Mouse (Mus musculus): ENCODE data around the gene Nxph3. TPM values are rescaled to one million over a fixed set of nuclear protein-coding genes. Genes with fewer than 3 reads are reported as not detected.

The Nxph3 gene
- polyA plus RNA-seq, 1 experiment from 2014 or later: 1.2 TPM

GRCm38 (mm10) chr11:95497921-95498320 is 16.4 kb downstream of the Nxph3 start:
- Histone ChIP-seq H3K9me3 (ENCODE audit: low read length) (no peaks in the 10 kb centered on the region), H3K4me3 (ENCODE audit: low read depth, low read length) (no peak overlapping the region), H3K27me3 (replicated peaks; ENCODE audit: insufficient read depth, low read length) (no peaks in the 10 kb centered on the region), H3K4me1 (ENCODE audit: insufficient read depth, low read depth, low read length) (no peaks in the 10 kb centered on the region), H3K9ac (replicated peaks; ENCODE audit: low read depth) (no peak overlapping the region), H3K4me2 (replicated peaks; ENCODE audit: low read depth, low read length) (no peak overlapping the region), H3K27ac (ENCODE audit: low read length) (no peak overlapping the region), H3K36me3 (ENCODE audit: insufficient read depth, low read length) (peaks cover 20% of the 10 kb centered on the region)
- DNase-seq (ENCODE audit: low spot score) (no peak), ATAC-seq (no peak)
- no peak for TF ChIP-seq CTCF (IDR thresholded peaks at IDR 0.05)
- TF ChIP-seq EP300 (IDR thresholded peaks at IDR 0.05): no peak
- WGBS: 86% methylated on average over 5 of the region's 5 CpGs

- Histone ChIP-seq H3K4me2 (replicated peaks; ENCODE audit: low read depth, low read length) (no peak overlapping the region), H3K27ac (ENCODE audit: low read length) (no peak overlapping the region), H3K4me1 (ENCODE audit: insufficient read depth, low read depth, low read length) (no peaks in the 10 kb centered on the region), H3K4me3 (ENCODE audit: low read depth, low read length) (no peak overlapping the region), H3K27me3 (replicated peaks; ENCODE audit: insufficient read depth, low read length) (no peaks in the 10 kb centered on the region), H3K36me3 (ENCODE audit: insufficient read depth, low read length) (peaks cover 31% of the 10 kb centered on the region), H3K9ac (replicated peaks; ENCODE audit: low read depth) (no peak overlapping the region), H3K9me3 (ENCODE audit: low read length) (no peaks in the 10 kb centered on the region)
- ATAC-seq (no peak), DNase-seq (ENCODE audit: low spot score) (no peak)
- TF ChIP-seq EP300 (IDR thresholded peaks at IDR 0.05) (no peak), CTCF (IDR thresholded peaks at IDR 0.05) (no peak)
- 85% methylated on average over 9 of the region's 9 CpGs for WGBS
Measured at GRCm38 (mm10) chr11:95495883-95496282, 18.5 kb downstream of the Nxph3 start.

GRCm38 (mm10) chr11:95494374-95494773 is 20.0 kb downstream of the Nxph3 start:
- 80% methylated on average over 3 of the region's 3 CpGs for WGBS
- H3K4me3 ChIP-seq (ENCODE audit: low read depth, low read length): no peak overlapping the region
- no peak overlapping the region for H3K27ac ChIP-seq (ENCODE audit: low read length)
- H3K27me3 ChIP-seq (replicated peaks; ENCODE audit: insufficient read depth, low read length): no peaks in the 10 kb centered on the region
- no peaks in the 10 kb centered on the region for H3K4me1 ChIP-seq (ENCODE audit: insufficient read depth, low read depth, low read length)
- TF ChIP-seq CTCF (IDR thresholded peaks at IDR 0.05) (no peak), EP300 (IDR thresholded peaks at IDR 0.05) (no peak)
- DNase-seq (ENCODE audit: low spot score): no peak
- H3K36me3 ChIP-seq (ENCODE audit: insufficient read depth, low read length): peaks cover 39% of the 10 kb centered on the region
- H3K4me2 ChIP-seq (replicated peaks; ENCODE audit: low read depth, low read length): no peak overlapping the region
- H3K9me3 ChIP-seq (ENCODE audit: low read length): no peaks in the 10 kb centered on the region
- ATAC-seq: no peak
- no peak overlapping the region for H3K9ac ChIP-seq (replicated peaks; ENCODE audit: low read depth)

GRCm38 (mm10) chr11:95493950-95494349 is 20.4 kb downstream of the Nxph3 start:
- TF ChIP-seq CTCF (IDR thresholded peaks at IDR 0.05) (no peak), EP300 (IDR thresholded peaks at IDR 0.05) (no peak)
- no peak overlapping the region for H3K4me3 ChIP-seq (ENCODE audit: low read depth, low read length)
- H3K9ac ChIP-seq (replicated peaks; ENCODE audit: low read depth): no peak overlapping the region
- H3K36me3 ChIP-seq (ENCODE audit: insufficient read depth, low read length): peaks cover 39% of the 10 kb centered on the region
- no peak overlapping the region for H3K4me2 ChIP-seq (replicated peaks; ENCODE audit: low read depth, low read length)
- no peak overlapping the region for H3K27ac ChIP-seq (ENCODE audit: low read length)
- no peaks in the 10 kb centered on the region for H3K27me3 ChIP-seq (replicated peaks; ENCODE audit: insufficient read depth, low read length)
- no peak for ATAC-seq
- DNase-seq (ENCODE audit: low spot score): no peak
- no peaks in the 10 kb centered on the region for H3K4me1 ChIP-seq (ENCODE audit: insufficient read depth, low read depth, low read length)
- H3K9me3 ChIP-seq (ENCODE audit: low read length): no peaks in the 10 kb centered on the region
- WGBS: 79% methylated on average over 9 of the region's 9 CpGs

GRCm38 (mm10) chr11:95493010-95493409 is 21.4 kb downstream of the Nxph3 start:
- Histone ChIP-seq H3K27me3 (replicated peaks; ENCODE audit: insufficient read depth, low read length) (no peaks in the 10 kb centered on the region), H3K4me3 (ENCODE audit: low read depth, low read length) (no peak overlapping the region), H3K4me2 (replicated peaks; ENCODE audit: low read depth, low read length) (no peak overlapping the region), H3K36me3 (ENCODE audit: insufficient read depth, low read length) (peaks cover 36% of the 10 kb centered on the region), H3K9ac (replicated peaks; ENCODE audit: low read depth) (no peak overlapping the region), H3K9me3 (ENCODE audit: low read length) (no peaks in the 10 kb centered on the region), H3K27ac (ENCODE audit: low read length) (no peak overlapping the region), H3K4me1 (ENCODE audit: insufficient read depth, low read depth, low read length) (no peaks in the 10 kb centered on the region)
- WGBS: 83% methylated on average over 4 of the region's 4 CpGs
- DNase-seq (ENCODE audit: low spot score): no peak
- no peak for TF ChIP-seq CTCF (IDR thresholded peaks at IDR 0.05)
- TF ChIP-seq EP300 (IDR thresholded peaks at IDR 0.05): no peak
- ATAC-seq: no peak

GRCm38 (mm10) chr11:95492256-95492655 is 22.1 kb downstream of the Nxph3 start:
- no peaks in the 10 kb centered on the region for H3K9me3 ChIP-seq (ENCODE audit: low read length)
- H3K4me2 ChIP-seq (replicated peaks; ENCODE audit: low read depth, low read length): no peak overlapping the region
- DNase-seq (ENCODE audit: low spot score): no peak
- H3K9ac ChIP-seq (replicated peaks; ENCODE audit: low read depth): no peak overlapping the region
- ATAC-seq: no peak
- H3K4me3 ChIP-seq (ENCODE audit: low read depth, low read length): no peak overlapping the region
- H3K27ac ChIP-seq (ENCODE audit: low read length): no peak overlapping the region
- H3K27me3 ChIP-seq (replicated peaks; ENCODE audit: insufficient read depth, low read length): no peaks in the 10 kb centered on the region
- H3K4me1 ChIP-seq (ENCODE audit: insufficient read depth, low read depth, low read length): no peaks in the 10 kb centered on the region
- H3K36me3 ChIP-seq (ENCODE audit: insufficient read depth, low read length): peaks cover 29% of the 10 kb centered on the region; the same call in 1 of the 2 replicates
- TF ChIP-seq EP300 (IDR thresholded peaks at IDR 0.05) (no peak), CTCF (IDR thresholded peaks at IDR 0.05) (no peak)
- WGBS: 89% methylated on average over 4 of the region's 4 CpGs

GRCm38 (mm10) chr11:95490104-95490503 is 24.3 kb downstream of the Nxph3 start:
- ATAC-seq (no peak), DNase-seq (ENCODE audit: low spot score) (no peak)
- H3K9me3 ChIP-seq (ENCODE audit: low read length): no peaks in the 10 kb centered on the region
- 88% methylated on average over 14 of the region's 14 CpGs for WGBS
- TF ChIP-seq CTCF (IDR thresholded peaks at IDR 0.05): no peak
- TF ChIP-seq EP300 (IDR thresholded peaks at IDR 0.05): no peak
- H3K4me3 ChIP-seq (ENCODE audit: low read depth, low read length): no peak overlapping the region
- H3K4me2 ChIP-seq (replicated peaks; ENCODE audit: low read depth, low read length): no peak overlapping the region
- no peak overlapping the region for H3K9ac ChIP-seq (replicated peaks; ENCODE audit: low read depth)
- H3K36me3 ChIP-seq (ENCODE audit: insufficient read depth, low read length): peaks cover 40% of the 10 kb centered on the region; the same call in 1 of the 2 replicates
- H3K27me3 ChIP-seq (replicated peaks; ENCODE audit: insufficient read depth, low read length): no peaks in the 10 kb centered on the region
- no peak overlapping the region for H3K27ac ChIP-seq (ENCODE audit: low read length)
- no peaks in the 10 kb centered on the region for H3K4me1 ChIP-seq (ENCODE audit: insufficient read depth, low read depth, low read length)
